Mouse (Mus musculus): ENCODE measurements around the gene Poc1b. TPM values are rescaled to one million over a fixed set of nuclear protein-coding genes. Genes with fewer than 3 reads are reported as not detected.

The Poc1b gene
- polyA plus RNA-seq, 1 experiment, result 11.8 TPM

DNA sequence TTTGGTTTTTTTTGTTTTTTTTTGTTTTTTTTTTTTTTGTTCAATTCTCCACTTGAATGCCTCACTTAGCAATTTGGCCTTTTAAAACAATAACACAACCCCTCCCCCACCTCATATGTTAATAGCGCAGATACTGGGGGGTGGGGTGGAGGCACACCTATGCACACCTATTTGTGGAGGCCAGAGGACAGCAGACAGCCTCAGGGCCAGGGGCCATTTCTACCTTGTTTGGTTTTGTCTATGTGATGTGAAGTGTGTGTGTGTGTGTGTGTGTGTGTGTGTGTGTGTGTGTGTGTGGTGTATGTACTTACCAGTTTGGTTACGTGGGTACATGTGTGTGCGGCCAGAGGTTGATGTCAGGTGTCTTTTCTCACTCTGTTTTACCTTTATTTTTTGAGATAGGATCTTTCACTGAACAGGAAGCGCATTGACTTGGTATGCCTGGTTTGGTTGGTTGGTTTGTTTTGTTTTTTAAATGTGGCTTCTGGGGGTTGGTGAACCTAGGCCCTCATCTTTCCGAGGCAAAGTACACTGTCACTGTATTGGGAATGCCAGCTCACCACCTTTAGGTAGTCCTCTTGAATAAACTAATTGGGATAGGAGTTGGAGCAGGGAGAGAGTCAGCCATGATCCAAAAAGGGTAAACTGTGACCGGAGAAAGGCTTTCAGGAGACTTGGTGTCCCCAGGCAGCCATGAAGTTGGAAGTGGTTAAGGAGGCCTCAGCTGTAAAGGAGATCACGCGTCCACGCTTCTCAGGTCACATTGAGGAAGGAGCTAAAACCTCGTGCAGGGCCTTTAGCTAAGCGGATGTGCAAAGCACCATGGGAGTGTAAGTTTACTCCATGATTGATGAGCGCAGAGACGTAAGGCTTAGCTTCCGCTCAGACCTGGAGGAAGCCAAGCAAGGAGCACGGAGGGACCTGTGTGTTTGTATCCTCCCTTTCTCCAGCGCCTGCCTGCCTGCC lies 10.1 kb downstream of the Poc1b start:
- Histone ChIP-seq H3K4me1 (ENCODE audit: control insufficient read depth, insufficient read depth, low read length) (no peaks in the 10 kb centered on the region), H3K27me3 (ENCODE audit: control insufficient read depth, insufficient read depth, low read length) (no peaks in the 10 kb centered on the region), H3K4me3 (replicated peaks; ENCODE audit: insufficient read depth, low read depth, low read length) (no peak overlapping the region), H3K27ac (ENCODE audit: insufficient read depth, low read length) (no peak overlapping the region)
- WGBS, result 94% methylated on average over 16 of the region's 16 CpGs
- no peak for DNase-seq
- no peak for TF ChIP-seq POLR2A (IDR thresholded peaks at IDR 0.05; ENCODE audit: borderline replicate concordance, insufficient read depth, low read length)
- no peak for TF ChIP-seq CTCF (IDR thresholded peaks at IDR 0.05; ENCODE audit: borderline replicate concordance, insufficient read depth, low read depth, low read length)

DNA sequence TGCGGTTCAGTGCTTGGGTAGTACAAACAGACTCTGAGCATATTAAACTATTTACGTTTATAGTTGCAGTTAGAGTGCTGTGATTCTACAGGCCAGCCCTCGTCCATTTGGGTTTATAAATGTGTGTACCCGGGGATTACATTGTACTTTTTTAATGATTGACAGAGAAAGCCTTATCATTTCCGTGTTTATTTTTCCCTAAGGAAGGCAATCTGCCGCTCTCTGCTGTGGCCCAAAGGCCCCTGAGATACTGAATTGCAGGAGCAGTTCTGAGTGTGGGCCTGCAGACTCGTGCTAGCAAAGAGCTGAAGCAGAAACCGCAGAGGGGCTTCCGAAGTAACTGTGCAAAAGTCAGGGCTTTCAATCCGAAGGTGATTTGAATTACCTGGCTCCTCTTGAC lies 11.0 kb downstream of the Poc1b start:
- no peak overlapping the region for H3K27ac ChIP-seq (ENCODE audit: insufficient read depth, low read length)
- DNase-seq, result no peak

DNA sequence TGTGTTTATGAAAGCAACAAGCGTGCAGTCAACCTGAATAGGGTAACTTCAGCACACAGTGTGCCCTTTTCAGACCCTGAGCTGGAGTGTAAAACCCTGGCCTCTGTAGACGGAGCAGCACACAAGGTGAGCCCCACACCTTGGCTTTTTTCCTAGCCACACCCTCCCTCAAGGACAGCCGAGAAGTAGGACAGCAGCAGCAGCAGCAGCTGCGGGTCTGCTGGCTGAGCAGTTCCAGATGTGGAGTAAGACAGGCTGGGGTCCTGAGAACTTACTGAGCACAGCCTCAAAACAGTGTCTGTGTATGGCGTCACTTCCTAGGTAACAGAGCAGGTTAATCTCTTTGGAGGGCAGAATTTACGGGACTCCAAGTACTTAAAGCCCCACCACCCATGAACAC lies 11.9 kb downstream of the Poc1b start:
- DNase-seq, result no peak
- Histone ChIP-seq H3K4me1 (ENCODE audit: control insufficient read depth, insufficient read depth, low read length) (no peaks in the 10 kb centered on the region), H3K27me3 (ENCODE audit: control insufficient read depth, insufficient read depth, low read length) (no peaks in the 10 kb centered on the region), H3K27ac (ENCODE audit: insufficient read depth, low read length) (no peak overlapping the region), H3K4me3 (replicated peaks; ENCODE audit: insufficient read depth, low read depth, low read length) (no peak overlapping the region)
- 82% methylated on average over 6 of the region's 6 CpGs for WGBS
- no peak for TF ChIP-seq POLR2A (IDR thresholded peaks at IDR 0.05; ENCODE audit: borderline replicate concordance, insufficient read depth, low read length)
- TF ChIP-seq CTCF (IDR thresholded peaks at IDR 0.05; ENCODE audit: borderline replicate concordance, insufficient read depth, low read depth, low read length), result no peak

More for the DNA sequence above, 11.0 kb downstream of the Poc1b start:
- WGBS, result 86% methylated on average over 10 of the region's 10 CpGs
- TF ChIP-seq CTCF (IDR thresholded peaks at IDR 0.05; ENCODE audit: borderline replicate concordance, insufficient read depth, low read depth, low read length), result no peak
- no peak for TF ChIP-seq POLR2A (IDR thresholded peaks at IDR 0.05; ENCODE audit: borderline replicate concordance, insufficient read depth, low read length)
- H3K27me3 ChIP-seq (ENCODE audit: control insufficient read depth, insufficient read depth, low read length), result no peaks in the 10 kb centered on the region
- H3K4me3 ChIP-seq (replicated peaks; ENCODE audit: insufficient read depth, low read depth, low read length), result no peak overlapping the region
- no peaks in the 10 kb centered on the region for H3K4me1 ChIP-seq (ENCODE audit: control insufficient read depth, insufficient read depth, low read length)

DNA sequence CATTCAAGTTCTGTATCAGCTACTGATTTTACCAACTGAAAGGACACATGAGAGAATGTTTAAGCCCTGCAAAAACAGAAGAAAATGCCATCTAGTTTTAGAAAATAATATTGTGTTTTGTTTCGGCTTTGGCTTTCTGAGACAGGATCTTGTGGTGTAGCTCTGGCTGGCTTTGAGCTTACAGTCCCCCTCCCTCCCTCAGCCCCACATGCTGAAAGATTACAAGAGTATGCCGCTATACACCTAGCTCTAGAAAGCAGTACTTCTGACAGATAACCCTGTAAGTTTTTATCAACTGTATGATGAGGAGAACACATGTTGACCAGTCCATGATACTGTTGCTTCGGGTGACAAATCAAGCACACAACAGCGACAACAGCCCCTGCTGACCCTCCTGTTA lies 12.6 kb downstream of the Poc1b start:
- no peaks in the 10 kb centered on the region for H3K27me3 ChIP-seq (ENCODE audit: control insufficient read depth, insufficient read depth, low read length)
- 85% methylated on average over 4 of the region's 4 CpGs for WGBS
- no peak for DNase-seq
- H3K4me3 ChIP-seq (replicated peaks; ENCODE audit: insufficient read depth, low read depth, low read length), result no peak overlapping the region
- no peak overlapping the region for H3K27ac ChIP-seq (ENCODE audit: insufficient read depth, low read length)
- no peaks in the 10 kb centered on the region for H3K4me1 ChIP-seq (ENCODE audit: control insufficient read depth, insufficient read depth, low read length)
- TF ChIP-seq CTCF (IDR thresholded peaks at IDR 0.05; ENCODE audit: borderline replicate concordance, insufficient read depth, low read depth, low read length) (no peak), POLR2A (IDR thresholded peaks at IDR 0.05; ENCODE audit: borderline replicate concordance, insufficient read depth, low read length) (no peak)

DNA sequence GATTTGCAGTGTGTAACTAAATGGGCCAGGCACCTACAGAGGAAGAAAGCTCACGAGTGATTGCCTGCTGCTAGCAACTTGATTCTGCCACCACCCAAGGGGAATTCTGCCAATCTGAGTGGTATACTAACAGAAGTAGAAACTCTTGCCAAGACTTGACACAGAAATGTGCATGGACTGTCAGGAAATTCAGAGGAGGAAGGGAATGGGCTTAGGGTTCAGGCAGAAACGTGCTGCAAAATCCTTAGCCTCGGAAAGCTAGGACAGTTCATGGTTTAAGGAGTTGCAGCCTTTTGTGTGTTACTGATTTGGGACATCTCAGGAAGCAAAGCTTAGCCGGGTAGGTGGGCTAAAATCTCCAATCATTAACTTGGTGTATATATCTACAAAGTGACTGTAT lies 19.4 kb downstream of the Poc1b start, which contains the start of gene Phxr2:
Gene Phxr2 (minus strand): TSS at position 101 of the 400 bp plus-strand sequence.
- Histone ChIP-seq H3K4me1 (ENCODE audit: control insufficient read depth, insufficient read depth, low read length) (no peaks in the 10 kb centered on the region), H3K27me3 (ENCODE audit: control insufficient read depth, insufficient read depth, low read length) (no peaks in the 10 kb centered on the region), H3K27ac (ENCODE audit: insufficient read depth, low read length) (no peak within 1 kb of the TSS), H3K4me3 (replicated peaks; ENCODE audit: insufficient read depth, low read depth, low read length) (no peak within 1 kb of the TSS)
- TF ChIP-seq POLR2A (IDR thresholded peaks at IDR 0.05; ENCODE audit: borderline replicate concordance, insufficient read depth, low read length) (no peak), CTCF (IDR thresholded peaks at IDR 0.05; ENCODE audit: borderline replicate concordance, insufficient read depth, low read depth, low read length) (no peak)
- no peak for DNase-seq
- WGBS, result 61% methylated on average over 4 of the region's 4 CpGs

DNA sequence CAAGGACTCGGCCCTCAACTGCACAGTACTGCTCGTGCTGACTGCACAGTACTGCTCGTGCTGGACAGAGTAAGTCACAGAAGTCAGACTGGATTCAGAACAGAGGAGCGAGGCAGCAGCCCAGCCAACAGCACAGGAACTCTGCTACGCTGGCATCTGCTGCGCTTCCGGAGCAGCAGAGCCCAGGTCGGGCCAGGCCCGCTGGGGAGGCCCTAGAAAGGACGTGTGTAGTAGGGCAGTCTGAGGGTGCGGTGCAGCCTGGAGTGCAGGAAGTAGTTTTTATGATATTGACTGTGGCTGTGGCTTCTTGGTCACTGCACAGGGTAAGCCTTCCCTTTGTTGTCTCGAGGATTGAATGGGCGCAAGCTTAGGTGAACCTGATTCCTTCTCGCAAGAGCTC lies 20.1 kb downstream of the Poc1b start:
- TF ChIP-seq POLR2A (IDR thresholded peaks at IDR 0.05; ENCODE audit: borderline replicate concordance, insufficient read depth, low read length) (no peak), CTCF (IDR thresholded peaks at IDR 0.05; ENCODE audit: borderline replicate concordance, insufficient read depth, low read depth, low read length) (no peak)
- DNase-seq, result no peak
- H3K4me1 ChIP-seq (ENCODE audit: control insufficient read depth, insufficient read depth, low read length), result no peaks in the 10 kb centered on the region
- no peaks in the 10 kb centered on the region for H3K27me3 ChIP-seq (ENCODE audit: control insufficient read depth, insufficient read depth, low read length)
- no peak overlapping the region for H3K4me3 ChIP-seq (replicated peaks; ENCODE audit: insufficient read depth, low read depth, low read length)
- WGBS, result 94% methylated on average over 14 of the region's 14 CpGs
- no peak overlapping the region for H3K27ac ChIP-seq (ENCODE audit: insufficient read depth, low read length)

DNA sequence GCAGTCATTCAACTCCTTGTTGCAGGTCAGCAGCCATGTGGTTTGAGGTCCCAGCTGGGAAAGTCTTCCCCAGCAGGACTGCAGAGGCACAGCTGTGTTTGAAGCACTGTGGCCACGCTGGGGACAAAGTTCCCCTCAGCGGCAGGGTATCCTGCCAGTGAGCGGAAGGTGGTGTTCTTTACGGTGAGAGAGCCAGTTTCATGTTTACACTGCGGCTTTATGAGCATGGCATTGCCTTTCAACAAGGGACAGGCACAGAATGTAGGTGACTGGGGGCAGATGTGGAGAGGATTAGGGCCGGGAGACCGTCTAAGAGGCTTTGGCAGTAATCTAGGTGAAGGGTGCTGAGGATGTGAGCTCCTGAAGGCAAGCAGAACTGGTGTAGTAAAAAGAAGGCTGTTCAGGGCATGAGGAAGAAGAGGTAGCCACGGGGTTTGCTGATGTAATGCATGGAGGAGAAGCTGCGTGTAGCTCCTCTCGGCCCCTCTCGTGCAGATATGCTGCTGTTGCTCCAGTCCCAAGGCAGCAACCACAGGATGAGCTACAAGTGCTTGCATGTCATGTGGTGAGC lies 20.9 kb downstream of the Poc1b start:
- Histone ChIP-seq H3K27me3 (ENCODE audit: control insufficient read depth, insufficient read depth, low read length) (no peaks in the 10 kb centered on the region), H3K4me3 (replicated peaks; ENCODE audit: insufficient read depth, low read depth, low read length) (no peak overlapping the region), H3K4me1 (ENCODE audit: control insufficient read depth, insufficient read depth, low read length) (no peaks in the 10 kb centered on the region; the same call in 1 of the 2 replicates), H3K27ac (ENCODE audit: insufficient read depth, low read length) (no peak overlapping the region)
- no peak for DNase-seq
- TF ChIP-seq POLR2A (IDR thresholded peaks at IDR 0.05; ENCODE audit: borderline replicate concordance, insufficient read depth, low read length), result no peak
- no peak for TF ChIP-seq CTCF (IDR thresholded peaks at IDR 0.05; ENCODE audit: borderline replicate concordance, insufficient read depth, low read depth, low read length)
- 85% methylated on average over 11 of the region's 11 CpGs for WGBS
